Mouse (Mus musculus): ENCODE results near the gene Gm13288. TPM values are rescaled to one million over a fixed set of nuclear protein-coding genes. Genes with fewer than 3 reads are reported as not detected.
A peak's percentile ranks its signal among the peaks of the same experiment; 100 is the strongest.
"Not testable (repeated sequence)": the region's sequence is repeated elsewhere in the genome, so short reads cannot be mapped to it uniquely, and the experiment has no call there.

Gene Gm13288
- 0.09 TPM in 1 of 2 replicates, not detected in the other for polyA plus RNA-seq (2014; fragmentation: Nextera tagmentation; extraction: Ambion mirVana)

GRCm38 (mm10) chr4:88805231-88805630 is at the start of gene Gm13288:
TSS of gene Gm13288 (plus strand) at chr4:88805531.
- not testable (repeated sequence) for H3K4me3 ChIP-seq (ENCODE audit: low read depth, low read length); H3K27me3 ChIP-seq (ENCODE audit: insufficient read depth, low read length); ATAC-seq (ENCODE audit: insufficient read depth); DNase-seq; H3K4me1 ChIP-seq (ENCODE audit: insufficient read depth); H3K36me3 ChIP-seq (ENCODE audit: insufficient read depth); H3K27ac ChIP-seq (ENCODE audit: low read depth); H3K9me3 ChIP-seq (ENCODE audit: low read depth, low read length); H3K9ac ChIP-seq; H3K4me2 ChIP-seq
- no CpG with 5 or more reads among the region's 8 CpGs for WGBS

GRCm38 (mm10) chr4:88756581-88757513 is 48.5 kb upstream of the Gm13288 start:
- not testable (repeated sequence) for H3K4me1 ChIP-seq (ENCODE audit: insufficient read depth); H3K36me3 ChIP-seq (ENCODE audit: insufficient read depth); ATAC-seq (ENCODE audit: insufficient read depth); H3K9me3 ChIP-seq (ENCODE audit: low read depth, low read length); H3K27me3 ChIP-seq (ENCODE audit: insufficient read depth, low read length)
- WGBS = 9% methylated on average over 28 of the region's 31 CpGs
- H3K4me3 ChIP-seq (ENCODE audit: low read depth, low read length) = peak overlapping the region; percentile 46
- H3K4me2 ChIP-seq = peak overlapping the region; percentile 68
- DNase-seq = peak; percentile 48
- H3K9ac ChIP-seq = peak overlapping the region; percentile 67
- H3K27ac ChIP-seq (ENCODE audit: low read depth) = peak overlapping the region; percentile 97

DNA sequence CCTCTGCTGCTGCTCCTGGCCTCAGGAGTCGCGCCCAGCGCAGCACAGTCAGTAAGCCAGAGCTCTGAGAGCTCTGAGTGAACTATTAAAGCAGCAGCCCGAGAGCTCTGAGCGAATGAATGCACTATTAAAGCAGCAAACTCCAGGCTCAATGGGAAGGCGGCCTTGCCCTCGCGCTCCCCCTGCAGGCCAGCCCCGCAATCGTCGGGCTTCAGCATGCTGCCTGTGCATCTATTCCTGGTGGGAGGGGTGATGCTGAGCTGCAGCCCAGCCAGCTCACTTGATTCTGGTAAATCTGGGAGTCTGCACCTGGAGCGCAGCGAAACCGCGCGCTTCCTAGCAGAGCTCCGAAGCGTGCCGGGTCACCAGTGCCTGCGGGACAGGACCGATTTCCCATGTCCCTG is 47.7 kb upstream of the Gm13288 start:
- 0% methylated on average over 14 of the region's 21 CpGs for WGBS
- DNase-seq = peak; percentile 94

GRCm38 (mm10) chr4:88758751-88759150 is 46.6 kb upstream of the Gm13288 start:
- not testable (repeated sequence) for H3K4me1 ChIP-seq (ENCODE audit: insufficient read depth); H3K36me3 ChIP-seq (ENCODE audit: insufficient read depth); DNase-seq; H3K27me3 ChIP-seq (ENCODE audit: insufficient read depth, low read length); H3K27ac ChIP-seq (ENCODE audit: low read depth); ATAC-seq (ENCODE audit: insufficient read depth); H3K9me3 ChIP-seq (ENCODE audit: low read depth, low read length); H3K4me2 ChIP-seq; H3K9ac ChIP-seq; H3K4me3 ChIP-seq (ENCODE audit: low read depth, low read length)
- whole genome bisulfite sequencing = 90% methylated on average over 9 of the region's 9 CpGs

More for the DNA sequence above, 47.7 kb upstream of the Gm13288 start:
- H3K36me3 ChIP-seq (ENCODE audit: insufficient read depth); H3K4me1 ChIP-seq (ENCODE audit: insufficient read depth); H3K9me3 ChIP-seq (ENCODE audit: low read depth, low read length); H3K27me3 ChIP-seq (ENCODE audit: insufficient read depth, low read length): not testable (repeated sequence)
- peak overlapping the region; percentile 67; the same call in 1 of the 2 replicates for H3K9ac ChIP-seq
- peak overlapping the region; percentile 46 for H3K4me3 ChIP-seq (ENCODE audit: low read depth, low read length)
- TF ChIP-seq CTCF (IDR thresholded peaks at IDR 0.05; ENCODE audit: low read depth) = peak; percentile 85
- peak overlapping the region; percentile 97 for H3K27ac ChIP-seq (ENCODE audit: low read depth)
- H3K4me2 ChIP-seq = peak overlapping the region; percentile 68
- ATAC-seq (ENCODE audit: insufficient read depth) = peak; percentile 100

DNA sequence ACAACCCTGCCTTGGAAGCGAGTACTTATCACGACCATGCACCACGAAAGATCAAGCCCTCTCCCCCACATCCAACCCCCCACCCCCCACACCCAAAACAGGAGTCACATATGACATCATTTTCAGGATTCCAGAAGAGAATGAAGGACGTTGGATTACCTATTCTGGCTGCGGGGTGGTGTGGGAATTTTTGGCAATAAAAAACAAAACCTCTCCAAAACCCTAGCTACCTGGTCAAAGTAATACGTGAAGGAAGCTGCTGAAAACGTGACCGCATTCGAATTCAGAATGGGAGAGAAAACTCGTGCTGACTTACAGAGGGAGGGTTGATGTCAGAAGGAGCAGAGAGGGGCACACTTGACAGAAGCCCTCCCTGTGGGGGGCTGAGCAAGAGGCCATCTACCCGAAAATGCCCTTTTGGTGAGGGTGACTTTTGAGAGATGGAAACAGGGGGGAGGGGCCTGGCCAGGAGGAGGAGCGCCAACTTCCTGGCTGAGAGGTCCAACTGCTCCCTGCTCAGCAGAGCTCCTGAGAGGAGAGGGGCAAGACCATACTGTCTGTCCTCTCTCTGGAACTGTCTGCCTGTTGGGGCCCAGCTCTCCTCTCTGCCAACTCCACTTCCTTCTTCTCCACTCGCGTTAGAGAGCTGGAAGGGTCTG is 45.6 kb upstream of the Gm13288 start, which contains the start of gene Gm13283:
Gene Gm13283, plus strand, starts transcription at position 510 of the 659 bp plus-strand sequence.
- peak within 1 kb of the TSS; percentile 50; the same call in 1 of the 2 replicates for H3K27ac ChIP-seq (ENCODE audit: low read depth)
- H3K27me3 ChIP-seq (ENCODE audit: insufficient read depth, low read length); ATAC-seq (ENCODE audit: insufficient read depth); H3K9me3 ChIP-seq (ENCODE audit: low read depth, low read length); H3K4me1 ChIP-seq (ENCODE audit: insufficient read depth); H3K36me3 ChIP-seq (ENCODE audit: insufficient read depth); H3K9ac ChIP-seq; DNase-seq: not testable (repeated sequence)
- peak within 1 kb of the TSS; percentile 48; the same call in 1 of the 2 replicates for H3K4me2 ChIP-seq
- H3K4me3 ChIP-seq (ENCODE audit: low read depth, low read length) = peak within 1 kb of the TSS; percentile 22; the same call in 1 of the 2 replicates
- WGBS = 19% methylated on average over 8 of the region's 14 CpGs

- WGBS = under 1% methylated on average over 18 of the region's 28 CpGs
- H3K4me1 ChIP-seq (ENCODE audit: insufficient read depth); H3K9me3 ChIP-seq (ENCODE audit: low read depth, low read length); H3K36me3 ChIP-seq (ENCODE audit: insufficient read depth); H3K27me3 ChIP-seq (ENCODE audit: insufficient read depth, low read length); H3K9ac ChIP-seq; ATAC-seq (ENCODE audit: insufficient read depth): not testable (repeated sequence)
- Histone ChIP-seq H3K4me3 (ENCODE audit: low read depth, low read length) (peak overlapping the region; percentile 22; the same call in 1 of the 2 replicates), H3K4me2 (peak overlapping the region; percentile 48; the same call in 1 of the 2 replicates), H3K27ac (ENCODE audit: low read depth) (peak overlapping the region; percentile 50; the same call in 1 of the 2 replicates)
- peak; percentile 84 for DNase-seq
- TF ChIP-seq CTCF (IDR thresholded peaks at IDR 0.05; ENCODE audit: low read depth) = peak; percentile 66
Measured at GRCm38 (mm10) chr4:88760431-88760830, 44.9 kb upstream of the Gm13288 start.

DNA sequence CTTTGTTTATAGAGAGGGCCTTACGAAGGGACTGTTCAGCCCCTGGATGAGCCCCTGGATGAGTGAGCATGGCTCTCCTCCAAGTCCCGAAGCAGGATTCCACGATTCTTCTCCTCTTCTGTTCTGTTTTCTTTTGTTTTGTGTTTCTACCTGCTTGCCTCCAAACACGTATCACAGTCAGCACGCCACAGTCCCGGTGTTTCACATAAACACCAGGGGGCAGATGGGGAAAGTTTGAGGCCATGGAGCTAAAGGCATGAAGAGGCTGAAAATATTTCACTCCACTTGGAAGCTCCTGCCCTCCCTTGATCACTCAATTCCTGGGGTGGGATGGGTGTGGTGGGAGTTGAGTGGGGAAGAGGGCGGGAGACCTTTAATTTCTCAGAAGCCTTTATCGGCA is 43.6 kb upstream of the Gm13288 start:
- H3K4me3 ChIP-seq (ENCODE audit: low read depth, low read length); H3K27ac ChIP-seq (ENCODE audit: low read depth); H3K4me1 ChIP-seq (ENCODE audit: insufficient read depth); ATAC-seq (ENCODE audit: insufficient read depth); H3K9me3 ChIP-seq (ENCODE audit: low read depth, low read length); H3K9ac ChIP-seq; H3K27me3 ChIP-seq (ENCODE audit: insufficient read depth, low read length); DNase-seq; H3K4me2 ChIP-seq; H3K36me3 ChIP-seq (ENCODE audit: insufficient read depth): not testable (repeated sequence)
- WGBS = 62% methylated on average over 6 of the region's 8 CpGs

DNA sequence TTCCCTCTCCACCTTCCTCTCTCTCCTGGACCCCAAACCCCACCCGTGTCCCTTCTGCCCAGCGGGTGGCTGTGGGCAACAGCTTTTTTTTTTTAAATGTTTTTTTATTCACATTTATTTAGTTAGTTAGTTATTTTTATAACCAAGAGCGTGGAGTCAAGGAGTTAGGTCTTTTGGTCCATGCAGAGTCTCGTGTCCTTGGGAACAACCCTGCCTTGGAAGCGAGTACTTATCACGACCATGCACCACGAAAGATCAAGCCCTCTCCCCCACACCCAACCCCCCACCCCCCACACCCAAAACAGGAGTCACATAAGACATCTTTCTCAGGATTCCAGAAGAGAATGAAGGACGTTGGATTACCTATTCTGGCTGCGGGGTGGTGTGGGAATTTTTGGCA is 43.0 kb upstream of the Gm13288 start:
- not testable (repeated sequence) for H3K36me3 ChIP-seq (ENCODE audit: insufficient read depth); H3K9ac ChIP-seq; H3K4me3 ChIP-seq (ENCODE audit: low read depth, low read length); H3K9me3 ChIP-seq (ENCODE audit: low read depth, low read length); H3K4me1 ChIP-seq (ENCODE audit: insufficient read depth); DNase-seq; H3K27ac ChIP-seq (ENCODE audit: low read depth); ATAC-seq (ENCODE audit: insufficient read depth); H3K27me3 ChIP-seq (ENCODE audit: insufficient read depth, low read length)
- peak overlapping the region; percentile 43; the same call in 1 of the 2 replicates for H3K4me2 ChIP-seq
- WGBS = 51% methylated on average over 9 of the region's 9 CpGs

Data from lung, embryonic 14.5 days (tissue).